Mouse (Mus musculus) gastrocnemius, adult 18-20 months (tissue): ENCODE data around the gene Epas1. TPM values are rescaled to one million over a fixed set of nuclear protein-coding genes. Genes with fewer than 3 reads are reported as not detected.

Source experiments
- DNase-seq: peaks from one replicate; pipeline ENCODE4 v3.0.0; 2021; ENCODE audit warnings: low spot score
- total RNA-seq, 2 experiments: library from RNA; stranded (reverse); gene quantifications; 2 replicates each; pipeline ENCODE4 v1.2.3; 2021

The Epas1 gene
- total RNA-seq, 2 experiments from 2014 or later = 97.7 to 101 TPM

GRCm38 (mm10) chr17:86785612-86786011 lies 32.1 kb downstream of the Epas1 start:
- no peak for DNase-seq

- no peak for DNase-seq
Observed at GRCm38 (mm10) chr17:86786496-86786895, 33.0 kb downstream of the Epas1 start.

DNA sequence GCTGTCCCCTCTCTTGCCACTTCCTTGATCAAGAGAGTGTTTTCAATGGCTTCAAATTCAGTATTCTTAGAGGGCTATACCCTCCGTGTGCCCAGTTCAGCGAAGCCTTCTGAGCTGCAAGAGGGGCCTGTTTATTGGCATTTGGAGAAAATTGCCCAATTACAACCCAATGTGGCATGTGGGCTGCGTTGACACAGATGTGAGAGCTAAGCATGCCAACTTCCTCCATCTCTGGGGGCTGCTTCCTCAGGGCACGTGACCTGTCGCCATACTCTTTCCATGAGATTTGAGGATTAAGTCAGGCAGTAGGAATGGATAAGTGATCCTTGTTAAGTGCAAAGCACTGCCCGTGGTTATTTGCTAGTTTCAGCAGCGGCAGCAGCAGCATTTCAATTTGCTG lies 34.3 kb downstream of the Epas1 start:
- DNase-seq = no peak

- no peak for DNase-seq
Observed at GRCm38 (mm10) chr17:86788316-86788715, 34.8 kb downstream of the Epas1 start.

GRCm38 (mm10) chr17:86791925-86792324 lies 38.4 kb downstream of the Epas1 start:
- DNase-seq = no peak

DNA sequence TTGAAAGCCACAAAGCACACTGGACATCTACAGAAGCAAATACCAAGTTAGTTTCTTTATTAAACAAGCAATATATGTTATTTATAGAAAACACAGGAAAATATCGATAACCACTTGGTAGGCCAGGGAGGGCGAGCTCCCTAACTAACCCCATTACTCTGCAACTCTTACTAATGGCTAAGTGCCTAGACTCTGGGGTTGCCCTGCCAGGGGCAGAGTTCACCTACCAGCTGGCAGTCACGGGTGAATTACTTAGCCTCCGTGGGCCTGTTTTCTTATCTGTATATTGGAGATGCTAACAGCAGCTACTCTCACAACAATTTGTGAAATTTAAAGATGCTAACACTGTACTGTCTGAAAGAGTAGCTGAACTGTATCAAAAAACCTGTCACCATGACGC lies 42.3 kb downstream of the Epas1 start:
- DNase-seq = no peak

GRCm38 (mm10) chr17:86797031-86797430 lies 43.5 kb downstream of the Epas1 start:
- no peak for DNase-seq

DNA sequence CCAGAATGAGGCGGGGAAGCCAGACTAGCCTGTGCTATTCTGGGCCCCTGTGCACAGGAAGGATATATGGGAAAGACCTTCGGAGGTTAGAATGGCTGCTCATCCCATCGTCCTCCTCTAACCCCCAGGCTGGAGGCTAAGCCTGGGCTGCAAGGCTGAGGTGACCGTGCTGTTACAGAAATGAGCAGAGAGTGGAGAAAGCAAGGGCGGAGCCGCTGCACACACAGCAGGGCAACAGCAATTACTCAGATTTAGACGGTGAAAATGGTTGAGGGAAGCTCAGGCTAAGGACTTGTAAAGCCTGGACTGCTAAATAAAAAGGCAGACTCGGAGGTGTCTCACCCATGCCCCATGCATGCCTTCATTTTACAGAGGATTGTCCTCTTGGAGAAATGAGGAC lies 45.0 kb downstream of the Epas1 start:
- no peak for DNase-seq

- no peak for DNase-seq
Observed at GRCm38 (mm10) chr17:86798951-86799350, 45.5 kb downstream of the Epas1 start.

DNA sequence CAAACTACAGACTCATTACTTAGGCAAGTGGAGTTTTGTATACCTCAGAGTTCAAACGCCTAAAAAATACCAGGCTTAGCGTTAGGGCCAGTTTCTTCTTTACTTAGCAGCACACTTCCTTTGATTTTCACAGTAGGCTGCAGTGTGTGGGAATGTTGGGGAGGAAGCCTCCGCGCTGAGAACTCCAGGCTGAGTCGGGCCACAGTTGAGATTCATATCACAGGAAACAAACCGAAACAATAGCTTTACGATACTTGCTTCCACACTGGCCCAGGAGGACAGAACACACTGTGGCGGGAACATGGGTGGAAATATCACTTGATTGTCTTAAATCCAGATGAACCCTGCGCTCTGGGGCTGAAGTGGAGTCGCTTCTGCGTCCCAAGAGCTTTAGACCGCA lies 47.0 kb downstream of the Epas1 start:
- no peak for DNase-seq

DNA sequence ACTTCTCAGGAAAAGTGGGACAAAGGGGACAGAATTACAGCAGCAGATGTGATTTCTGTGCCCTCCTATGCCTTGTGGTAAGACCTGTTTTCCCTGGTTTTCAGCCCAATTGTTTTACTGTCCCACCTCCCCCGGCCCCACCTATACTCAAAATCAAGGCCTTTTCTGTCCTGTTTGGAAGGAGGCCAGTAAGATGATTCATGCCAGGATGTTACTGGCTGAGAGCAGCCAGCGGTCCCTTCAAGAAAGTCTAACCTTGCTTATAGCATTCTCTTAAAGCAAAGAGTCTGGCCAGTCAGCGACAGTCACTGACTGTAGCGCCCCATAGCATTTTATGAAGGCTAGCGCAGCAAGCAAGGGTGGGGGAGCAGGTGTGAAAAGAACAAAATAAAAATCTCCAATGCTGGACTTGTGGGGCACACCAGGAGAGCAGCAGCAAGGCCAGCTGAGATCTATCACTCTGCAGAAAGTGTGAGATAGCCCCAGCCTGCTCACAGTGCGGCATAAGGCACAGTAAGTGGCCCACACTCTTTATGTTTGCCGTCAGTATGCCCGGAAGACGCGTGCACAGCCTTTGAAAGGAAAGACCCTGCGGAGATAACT lies 47.8 kb downstream of the Epas1 start:
- no peak for DNase-seq

DNA sequence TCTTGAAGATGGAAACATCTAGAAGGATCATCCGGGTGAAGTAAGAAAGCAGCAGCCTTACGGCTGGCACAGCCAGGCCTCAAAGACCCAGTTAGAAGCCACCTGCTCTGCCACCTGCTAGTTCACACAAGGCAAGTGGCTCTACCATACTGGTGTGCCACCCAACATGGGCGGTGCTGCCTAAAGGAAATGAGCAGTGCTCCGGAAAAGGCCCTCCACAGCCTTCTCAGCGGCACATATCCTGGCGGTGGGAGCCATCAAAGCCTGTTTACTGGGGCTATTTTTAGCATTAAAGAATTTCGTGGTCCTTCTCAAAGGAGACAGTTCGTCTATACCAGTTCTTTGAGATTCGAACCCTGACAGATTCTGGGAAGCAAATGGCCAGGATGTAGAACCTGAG lies 48.4 kb downstream of the Epas1 start:
- no peak for DNase-seq

DNA sequence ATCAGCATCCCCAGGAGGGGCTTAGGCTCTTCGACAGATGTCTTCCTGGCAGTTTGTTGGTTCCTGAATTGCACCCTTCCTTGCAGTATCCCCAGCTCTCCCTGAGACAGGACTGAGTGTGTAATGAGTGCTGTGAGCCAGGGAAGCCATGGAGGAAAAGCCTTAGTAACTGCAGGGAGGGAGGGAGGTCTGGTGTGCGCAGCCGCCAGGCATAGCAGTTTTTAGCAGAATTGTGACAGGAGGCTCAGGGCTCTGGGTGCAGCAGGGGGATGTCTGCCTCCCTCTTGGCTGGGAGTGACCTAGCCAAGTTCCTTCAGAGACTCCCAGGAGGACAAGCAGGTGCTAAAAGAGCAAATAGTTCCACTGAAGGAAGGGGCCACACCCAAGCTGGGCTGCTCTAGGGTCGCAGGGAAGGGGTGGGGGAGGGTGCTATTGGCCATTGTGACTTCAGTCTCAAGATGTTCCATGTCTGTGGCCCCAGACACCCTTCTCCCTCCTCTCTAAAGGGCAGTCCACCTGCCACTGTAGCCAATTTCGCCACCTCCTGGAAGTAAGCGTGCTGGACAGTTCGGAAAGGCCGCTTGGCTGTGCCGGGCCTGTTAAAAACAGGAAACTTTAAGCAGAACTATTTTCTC lies 49.0 kb downstream of the Epas1 start:
- DNase-seq = peak; percentile 60

- DNase-seq = no peak
Observed at GRCm38 (mm10) chr17:86803147-86803546, 49.6 kb downstream of the Epas1 start.

- DNase-seq = no peak
Observed at GRCm38 (mm10) chr17:86803653-86804052, 50.2 kb downstream of the Epas1 start.

DNA sequence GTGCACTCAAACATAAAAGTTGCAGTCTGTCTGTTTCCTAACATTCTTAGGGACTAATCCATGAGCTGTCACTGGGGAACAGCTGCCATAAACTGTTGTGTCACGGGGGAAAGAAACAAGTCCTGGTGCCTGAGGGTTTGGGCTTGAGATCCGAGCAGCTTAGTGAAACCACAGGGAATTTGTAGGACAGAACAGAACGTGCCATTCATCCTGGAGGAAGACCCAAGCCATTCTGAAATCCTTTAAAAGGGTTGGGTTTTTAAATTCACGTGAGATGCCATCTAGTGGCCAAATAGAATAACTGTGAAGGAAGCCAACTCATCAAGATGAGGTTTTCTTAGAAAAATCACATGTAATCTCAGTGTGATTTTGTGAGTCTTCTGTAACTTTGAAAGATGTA lies 58.5 kb downstream of the Epas1 start:
- peak; percentile 53 for DNase-seq

GRCm38 (mm10) chr17:86814320-86814719 lies 60.8 kb downstream of the Epas1 start:
- no peak for DNase-seq

- DNase-seq = no peak
Observed at GRCm38 (mm10) chr17:86815016-86815865, 61.7 kb downstream of the Epas1 start.

GRCm38 (mm10) chr17:86822017-86822737 lies 68.7 kb downstream of the Epas1 start:
- no peak for DNase-seq

- DNase-seq = no peak
Observed at GRCm38 (mm10) chr17:86824502-86825162, 71.1 kb downstream of the Epas1 start.

DNA sequence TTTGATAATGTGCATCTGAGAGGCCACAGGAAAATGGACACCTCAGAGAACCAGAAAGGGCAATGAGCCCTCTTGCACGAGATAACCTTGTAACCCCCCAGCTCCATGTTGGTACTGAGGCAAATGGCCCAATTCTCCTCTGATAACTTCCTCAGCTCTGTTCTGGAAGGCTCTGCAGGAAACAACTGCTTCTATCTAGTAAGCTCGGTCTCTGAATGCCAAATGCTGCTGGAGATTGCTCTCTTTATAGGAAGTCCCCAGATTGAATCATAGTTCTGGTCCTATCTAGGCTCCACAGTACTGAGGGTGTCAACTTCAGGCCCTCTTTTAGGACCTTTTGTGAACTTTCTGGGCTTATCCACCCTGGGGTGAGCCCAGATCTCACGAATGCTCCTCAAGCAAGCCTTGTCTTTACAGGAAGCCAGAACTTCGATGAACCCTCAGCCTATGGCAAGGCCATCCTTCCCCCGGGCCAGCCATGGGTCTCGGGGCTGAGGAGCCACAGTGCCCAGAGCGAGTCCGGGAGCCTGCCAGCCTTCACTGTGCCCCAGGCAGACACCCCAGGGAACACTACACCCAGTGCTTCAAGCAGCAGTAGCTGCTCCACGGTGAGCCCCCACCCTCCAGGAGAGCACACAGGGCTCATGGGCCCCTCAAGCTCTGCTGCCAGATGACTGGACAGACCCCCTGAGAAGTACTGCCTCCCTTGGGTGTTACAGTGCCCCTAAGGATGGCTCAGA lies 71.8 kb downstream of the Epas1 start:
- no peak for DNase-seq
